Mouse (Mus musculus) layer of hippocampus, adult 18-20 months (tissue): ENCODE measurements at regions not wholly inside any gene's neighbourhood (a gene's known extent, or its start where the extent isn't known, plus 50 kb on each side); places are given as distances from the start of the nearest gene placed in this dataset.

Source experiments
- DNase-seq, 2 experiments: peaks; one replicate each; pipeline ENCODE4 v3.0.0; 2022; ENCODE audit warnings: low spot score in 2 of 2

GRCm38 (mm10) chr17:4785281-4785839 lies 208.8 kb upstream of the Arid1b start:
- DNase-seq = no peak

- DNase-seq = no peak
Observed at GRCm38 (mm10) chr17:4786524-4786923, 207.6 kb upstream of the Arid1b start.

- no peak for DNase-seq
Observed at GRCm38 (mm10) chr17:4791873-4792272, 202.3 kb upstream of the Arid1b start.

- DNase-seq = no peak
Observed at GRCm38 (mm10) chr17:4796241-4796640, 197.9 kb upstream of the Arid1b start.

- no peak for DNase-seq
Observed at GRCm38 (mm10) chr17:4804013-4804412, 190.1 kb upstream of the Arid1b start.

GRCm38 (mm10) chr17:4806051-4806450 lies 188.1 kb upstream of the Arid1b start:
- no peak for DNase-seq

- DNase-seq = no peak
Observed at GRCm38 (mm10) chr17:4808926-4809325, 185.2 kb upstream of the Arid1b start.

- no peak for DNase-seq
Observed at GRCm38 (mm10) chr17:4813232-4813631, 180.9 kb upstream of the Arid1b start.

GRCm38 (mm10) chr17:4813666-4814065 lies 180.5 kb upstream of the Arid1b start:
- no peak for DNase-seq

- DNase-seq = no peak
Observed at GRCm38 (mm10) chr17:4825221-4825895, 168.8 kb upstream of the Arid1b start.

- peak; percentile 13 to 52 for DNase-seq
Observed at GRCm38 (mm10) chr17:4834065-4834464, 160.1 kb upstream of the Arid1b start.

- peak; percentile 4 to 50 for DNase-seq
Observed at GRCm38 (mm10) chr17:4834571-4834970, 159.6 kb upstream of the Arid1b start.

GRCm38 (mm10) chr17:4835065-4835705 lies 158.9 kb upstream of the Arid1b start:
- DNase-seq = peak; percentile 28 to 62

GRCm38 (mm10) chr17:4840123-4840522 lies 154.0 kb upstream of the Arid1b start:
- DNase-seq = no peak

- no peak for DNase-seq
Observed at GRCm38 (mm10) chr17:4858304-4858703, 135.8 kb upstream of the Arid1b start.

GRCm38 (mm10) chr17:4864901-4865300 lies 129.2 kb upstream of the Arid1b start:
- no peak for DNase-seq

- DNase-seq = peak; percentile 30 to 51
Observed at GRCm38 (mm10) chr17:4865621-4866020, 128.5 kb upstream of the Arid1b start.

GRCm38 (mm10) chr17:4866026-4866896 lies 127.9 kb upstream of the Arid1b start:
- DNase-seq = no peak

- no peak for DNase-seq
Observed at GRCm38 (mm10) chr17:4867083-4867482, 127.0 kb upstream of the Arid1b start.

- DNase-seq = peak in 1 of 2 experiments; percentile 12
Observed at GRCm38 (mm10) chr17:4867754-4868445, 126.2 kb upstream of the Arid1b start.

- no peak for DNase-seq
Observed at GRCm38 (mm10) chr17:4868446-4868825, 125.7 kb upstream of the Arid1b start.
